Mouse (Mus musculus) thymus, adult 18-20 months (tissue): ENCODE data around the gene Lrrc74b.
"Not testable (repeated sequence)": the region's sequence is repeated elsewhere in the genome, so short reads cannot be mapped to it uniquely, and the experiment has no call there.

Experiments
- DNase-seq, 2 experiments: peaks; one replicate each; pipeline ENCODE4 v3.0.0; 2022; ENCODE audit warnings: mixed read lengths in 2 of 2

Gene Lrrc74b

DNA sequence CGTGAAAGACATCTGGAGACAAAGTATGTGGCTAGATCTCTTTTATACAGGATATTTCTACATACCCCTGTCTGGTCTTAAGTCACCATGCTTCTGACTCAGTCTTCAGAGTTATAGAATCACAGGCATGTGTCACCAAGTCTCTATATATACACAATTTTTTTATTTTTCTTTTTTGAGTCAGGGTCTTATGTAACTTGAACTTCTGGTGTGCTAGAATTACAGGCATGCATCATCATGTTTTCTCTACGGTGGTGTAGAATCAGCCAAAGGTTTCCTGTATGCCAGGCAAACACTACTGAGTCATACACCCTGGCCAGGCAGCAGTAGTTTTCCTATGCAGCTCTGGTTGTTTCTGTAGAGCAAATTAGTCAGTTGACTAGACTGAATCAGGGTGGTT, 18.4 kb downstream of the Lrrc74b start:
- DNase-seq: no peak

DNA sequence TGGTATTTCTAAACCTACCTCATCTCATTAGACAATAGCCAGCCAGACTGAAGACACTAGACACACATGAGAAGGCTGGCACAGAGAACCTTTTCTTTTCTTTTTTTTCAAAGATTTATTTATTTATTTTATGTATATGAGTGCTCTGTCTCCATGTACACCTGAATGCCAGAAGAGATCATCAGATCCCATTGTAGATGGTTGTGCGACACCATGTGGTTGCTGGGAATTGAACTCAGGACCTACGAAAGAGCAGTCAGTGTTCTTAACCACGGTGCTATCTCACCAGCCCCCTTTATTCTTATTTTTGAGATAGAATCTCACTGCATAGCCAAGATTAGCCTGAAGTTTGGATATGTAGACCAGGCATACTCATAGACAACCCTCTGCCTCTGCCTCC, 24.5 kb downstream of the Lrrc74b start:
- no peak for DNase-seq

DNA sequence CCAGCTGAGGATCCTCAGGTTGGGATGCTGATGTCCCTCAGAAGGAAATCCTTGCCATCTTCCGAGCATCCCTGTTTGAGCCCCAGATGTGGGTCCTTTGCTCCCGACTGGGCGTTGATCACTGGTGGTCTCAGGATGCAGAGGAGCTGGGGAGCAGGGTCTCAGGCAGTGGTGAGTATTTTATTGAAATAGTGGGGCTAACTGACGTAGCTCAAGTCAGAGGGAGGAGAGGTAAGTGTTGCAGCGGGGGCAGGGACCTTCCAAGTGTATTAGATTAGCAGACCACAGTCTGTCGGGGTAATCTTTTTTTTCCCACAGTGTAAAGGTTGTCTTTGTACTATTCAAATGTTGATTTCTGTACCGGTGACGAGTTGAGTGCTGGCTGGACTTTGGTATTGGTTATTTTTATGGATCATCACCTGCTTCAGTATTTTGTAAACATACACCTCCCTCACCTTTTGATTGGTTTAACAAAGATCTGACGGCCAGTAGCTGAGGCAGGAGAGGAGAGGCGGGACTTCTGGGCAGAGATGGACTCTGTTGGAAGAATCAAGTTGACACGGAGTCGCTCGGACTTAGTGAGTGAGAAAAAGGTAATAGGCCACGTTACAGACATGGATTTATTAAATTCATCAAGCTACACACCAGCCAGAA, 28.2 kb downstream of the Lrrc74b start:
- no peak for DNase-seq

DNA sequence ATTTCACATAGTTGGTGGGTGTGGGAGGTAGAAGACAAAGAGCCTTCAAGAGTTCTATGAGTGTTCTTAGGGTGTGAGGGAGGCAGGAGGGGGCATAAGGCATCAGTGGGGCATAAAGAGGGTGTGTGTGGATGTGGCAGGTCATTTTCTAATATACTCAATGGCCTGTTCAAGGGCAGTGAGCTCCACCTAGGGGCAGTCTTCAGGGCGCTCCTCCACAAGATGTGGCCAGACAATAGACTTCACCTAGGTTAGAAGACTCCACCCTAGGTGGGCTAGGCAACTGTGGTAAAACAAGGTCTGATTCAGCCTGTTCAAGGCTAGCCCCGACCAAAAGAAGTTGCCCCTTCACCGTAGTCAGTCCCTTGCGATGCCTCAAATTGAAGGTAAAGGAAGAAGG, 28.8 kb downstream of the Lrrc74b start:
- DNase-seq: no peak

DNA sequence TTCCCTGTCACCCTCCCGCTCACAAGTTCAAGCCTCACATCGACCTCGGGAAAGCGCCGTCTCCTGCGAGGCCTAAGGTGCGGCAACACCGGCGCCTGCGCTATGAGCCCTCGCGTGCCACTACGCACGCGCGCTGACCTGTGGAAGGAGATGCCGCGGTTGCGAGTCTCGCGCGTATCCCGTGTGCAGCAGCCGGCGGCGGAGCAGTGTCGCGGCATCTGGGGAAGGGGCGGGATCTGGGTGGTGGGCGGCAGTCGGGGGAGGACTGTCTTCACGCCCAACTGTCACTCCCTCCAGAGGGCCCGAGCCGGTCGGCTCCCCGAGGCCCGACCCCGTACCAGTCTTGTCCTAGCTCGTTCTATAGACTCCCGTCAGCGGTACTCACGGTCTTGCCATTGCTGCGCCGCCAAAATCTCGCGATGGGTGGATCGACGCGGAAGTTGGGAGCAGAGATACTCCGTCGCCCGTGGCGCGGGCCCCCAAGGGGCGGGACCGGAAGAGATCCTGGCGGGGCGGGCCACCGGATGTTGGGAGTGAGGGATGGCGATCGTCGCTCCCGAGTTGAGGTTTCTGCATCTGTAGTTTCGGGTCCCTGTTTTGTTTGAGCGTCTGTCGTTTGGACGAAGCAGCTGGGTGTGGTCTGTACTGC, 30.3 kb downstream of the Lrrc74b start, which contains the start of gene Thap7:
Gene Thap7, minus strand, starts transcription at position 497 of the 649 bp plus-strand sequence.
- DNase-seq: peak; percentile 94 to 96

DNA sequence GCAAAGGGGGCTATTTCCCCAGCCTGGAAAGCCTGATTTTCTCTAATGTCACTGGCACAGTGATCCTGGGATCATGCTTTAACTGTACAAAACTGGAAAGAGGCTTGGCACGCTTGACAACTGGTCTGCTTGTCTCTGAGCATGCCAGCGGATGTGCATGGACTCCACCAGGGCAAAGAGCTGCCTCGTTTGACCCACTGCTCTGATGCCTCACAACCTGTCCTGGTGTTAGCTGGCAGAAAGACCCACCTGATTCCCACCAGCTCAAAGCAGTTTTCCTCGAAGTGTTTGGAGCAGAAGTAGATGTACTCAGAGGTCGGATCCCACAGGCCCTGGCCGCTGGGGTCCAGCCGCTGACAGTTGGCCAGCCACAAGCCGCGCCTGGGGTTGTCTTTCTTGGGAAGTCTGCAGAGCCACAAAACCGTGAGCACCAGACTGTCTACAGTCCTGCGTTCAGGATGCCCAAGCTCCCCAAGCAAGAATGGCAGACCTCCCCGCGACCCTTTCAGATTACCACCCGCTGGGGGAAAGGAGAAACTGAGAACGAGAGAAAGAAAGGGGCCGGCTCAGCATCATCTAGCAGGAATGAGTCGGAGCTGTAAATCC, 31.0 kb downstream of the Lrrc74b start:
- peak; percentile 20 to 29 for DNase-seq

DNA sequence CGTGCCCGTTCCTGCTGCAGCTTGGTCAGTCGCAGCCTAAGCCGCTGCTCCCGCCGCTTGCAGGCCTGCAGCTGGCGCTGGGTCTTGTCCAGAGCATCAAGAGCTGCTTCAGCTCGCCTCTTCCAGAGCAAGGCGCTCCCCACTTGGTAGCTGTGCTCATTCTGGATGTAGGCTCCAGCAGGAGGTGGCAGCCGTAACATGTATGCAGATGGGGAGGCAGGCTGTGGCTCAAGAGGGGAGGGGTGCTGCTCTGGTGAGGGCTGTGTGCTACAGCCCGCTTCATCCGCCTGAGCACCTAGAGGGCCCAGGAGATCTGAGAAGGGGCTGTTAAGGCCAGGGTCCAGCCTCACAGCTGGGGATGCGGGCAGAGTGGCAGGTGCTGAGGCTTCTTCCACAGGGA, 32.8 kb downstream of the Lrrc74b start:
- no peak for DNase-seq

DNA sequence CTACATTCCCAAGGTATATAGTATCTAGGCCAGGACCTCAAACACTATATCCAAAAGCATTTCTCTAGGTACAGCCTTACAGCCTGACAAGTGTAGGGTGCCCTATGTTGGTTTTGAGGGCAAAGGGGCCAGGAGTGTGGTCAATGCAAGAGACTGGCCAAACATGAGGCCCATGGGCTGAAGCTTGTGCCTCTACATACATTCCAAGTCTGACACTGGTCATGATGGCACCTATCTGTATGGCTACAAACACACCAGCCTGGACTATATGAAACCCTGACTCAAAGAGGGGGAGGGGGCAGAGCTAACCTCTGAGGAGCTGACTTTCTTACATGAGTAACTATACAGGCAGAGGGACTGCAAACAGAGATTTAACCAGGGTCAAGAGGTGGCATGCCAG, 33.4 kb downstream of the Lrrc74b start:
- no peak for DNase-seq

DNA sequence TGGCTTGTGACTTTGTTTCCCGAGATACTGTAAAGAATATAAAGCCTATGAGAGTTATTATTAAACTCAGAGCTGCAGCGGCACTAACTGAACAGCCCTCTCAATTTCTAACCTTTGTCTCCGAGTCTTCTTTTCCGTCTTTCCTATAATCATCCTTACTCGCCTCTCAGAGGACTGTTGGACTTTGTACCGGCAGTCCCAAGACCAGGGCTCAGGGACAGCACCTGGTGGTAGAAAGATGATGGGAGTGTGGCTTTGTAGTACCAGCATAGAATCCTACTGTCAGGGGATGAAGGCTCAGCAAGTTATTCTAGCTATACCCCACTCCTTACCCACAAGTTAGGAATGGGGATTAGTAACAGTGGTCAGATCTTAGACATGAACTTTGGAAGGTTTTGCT, 34.8 kb downstream of the Lrrc74b start:
- DNase-seq: no peak

DNA sequence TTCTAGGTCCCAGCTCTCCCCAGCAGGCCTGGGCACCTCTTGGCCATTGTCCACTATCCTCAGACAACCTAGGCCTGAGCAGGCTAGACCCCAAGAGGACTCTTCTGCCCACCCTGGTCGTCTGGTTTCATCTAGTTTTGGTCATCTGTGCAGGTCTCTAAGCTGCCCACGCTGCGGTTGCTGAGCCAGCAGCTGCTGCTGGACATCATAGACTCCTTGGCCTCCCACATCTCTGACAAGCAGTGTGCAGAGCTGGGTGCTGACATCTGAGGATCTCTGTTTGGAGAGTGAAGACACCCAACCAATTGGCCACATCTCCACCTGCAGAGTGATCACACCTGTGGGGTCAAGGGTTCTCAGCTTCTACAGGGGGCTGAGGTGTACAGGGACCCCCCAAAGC, 35.5 kb downstream of the Lrrc74b start:
- no peak for DNase-seq

DNA sequence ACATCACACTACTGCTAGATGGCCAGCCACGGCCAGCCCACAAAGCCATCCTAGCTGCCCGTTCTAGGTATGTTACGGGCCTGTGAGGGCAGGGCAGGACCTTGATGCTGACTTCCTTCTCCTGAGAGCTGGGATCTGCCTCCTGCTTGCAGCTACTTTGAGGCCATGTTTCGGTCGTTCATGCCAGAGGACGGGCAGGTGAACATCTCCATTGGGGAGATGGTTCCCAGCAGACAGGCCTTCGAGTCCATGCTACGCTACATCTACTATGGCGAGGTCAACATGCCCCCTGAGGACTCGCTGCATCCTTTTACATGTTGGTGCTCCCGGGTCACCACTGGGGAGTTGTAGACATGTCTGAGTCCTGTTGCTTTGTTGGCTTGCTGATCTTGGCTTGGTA, 36.9 kb downstream of the Lrrc74b start:
- no peak for DNase-seq

DNA sequence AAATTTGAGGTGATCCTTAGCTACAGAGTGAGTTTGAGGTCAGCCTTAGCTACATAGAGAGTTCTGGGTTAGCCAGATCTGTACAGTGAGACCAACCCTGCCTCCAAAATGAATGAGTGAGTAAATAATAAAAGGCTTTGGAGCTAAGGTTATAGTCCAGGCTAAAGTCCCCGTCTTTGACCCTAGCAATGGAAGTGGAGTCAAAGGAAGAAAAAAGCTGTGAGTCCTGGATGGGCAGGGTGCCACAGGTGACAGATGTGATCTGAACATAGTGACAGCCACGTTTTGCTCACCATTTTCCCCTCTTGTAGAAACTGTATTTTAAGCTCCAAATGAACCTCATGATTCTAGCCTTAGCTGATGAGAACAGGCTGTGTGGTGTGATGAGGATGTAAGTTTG, 42.1 kb downstream of the Lrrc74b start:
- DNase-seq: no peak

DNA sequence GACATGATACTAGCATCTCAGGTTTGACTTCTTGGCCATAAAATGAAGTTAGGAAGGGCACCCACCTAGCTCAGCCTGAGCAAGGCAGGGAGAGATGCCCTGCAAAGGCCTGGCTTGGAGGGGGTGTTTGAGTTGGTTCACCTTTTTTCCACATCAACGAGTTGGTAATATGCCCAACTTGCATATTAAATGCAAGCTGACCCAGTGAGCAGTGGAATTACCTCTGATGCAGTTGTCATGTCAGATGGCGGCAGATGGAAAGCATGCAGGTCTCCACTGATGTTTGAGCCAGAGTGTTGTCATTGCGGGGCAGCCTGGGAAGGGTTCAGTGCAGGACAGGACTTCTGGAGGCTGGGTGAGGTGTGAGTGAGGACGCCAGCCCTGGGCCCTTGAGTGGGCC, 49.6 kb downstream of the Lrrc74b start:
- no peak for DNase-seq

DNA sequence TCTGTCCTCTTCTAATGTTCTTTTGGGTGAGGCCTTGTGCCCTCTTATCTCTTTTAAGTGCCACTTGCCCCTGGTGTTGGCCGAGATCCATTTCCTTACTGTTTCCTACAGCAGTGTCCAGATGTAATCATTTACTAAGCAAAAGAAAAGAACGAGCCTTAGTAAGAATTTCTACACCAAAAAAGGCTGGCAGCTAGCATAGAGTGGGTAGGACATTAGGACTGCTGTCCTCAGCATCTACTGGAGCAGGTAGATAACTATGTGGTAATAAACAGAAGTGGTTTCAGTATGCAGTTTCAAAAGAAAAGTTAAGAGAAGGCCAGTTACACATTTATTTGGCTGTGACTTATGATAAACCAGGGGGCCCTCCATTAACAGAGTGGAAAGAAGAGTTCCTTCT, 50.4 kb downstream of the Lrrc74b start:
- no peak for DNase-seq

DNA sequence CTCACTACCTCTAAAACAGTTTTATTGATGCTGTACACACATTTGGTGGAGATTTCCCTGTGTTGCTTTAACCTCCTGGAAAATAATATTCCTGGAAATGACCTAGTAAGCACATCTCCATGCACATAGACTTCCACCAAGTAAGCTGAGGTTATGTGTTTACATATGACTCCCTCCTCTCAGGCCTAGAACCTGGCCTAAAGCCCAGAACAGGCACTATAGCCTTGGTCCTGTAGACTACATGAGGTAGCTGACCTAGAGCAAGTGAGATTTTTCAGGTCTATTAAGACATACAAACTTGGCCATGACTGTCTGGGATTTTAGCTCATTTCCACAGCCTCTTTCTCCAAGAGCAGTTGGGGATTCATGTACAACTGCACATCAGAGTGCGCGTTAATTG, 50.9 kb downstream of the Lrrc74b start:
- no peak for DNase-seq

DNA sequence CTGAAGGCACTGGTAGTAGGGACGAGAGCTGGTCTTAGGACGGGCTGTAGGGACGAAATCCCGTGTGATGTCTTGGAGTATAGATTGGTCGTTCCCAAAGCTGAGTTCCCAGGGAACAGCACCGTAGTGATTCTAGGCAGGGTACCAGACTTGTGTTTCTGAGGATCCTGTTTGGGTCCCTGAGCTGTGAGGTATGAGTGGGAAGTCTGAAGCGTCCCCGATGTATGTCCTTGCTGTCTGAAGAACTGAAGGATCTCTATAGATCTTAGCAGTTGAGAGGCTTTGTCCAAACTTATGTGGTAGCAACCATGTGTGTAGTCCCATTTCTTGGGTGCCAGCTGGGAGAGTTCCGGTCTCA, 51.8 kb downstream of the Lrrc74b start:
- no peak for DNase-seq

DNA sequence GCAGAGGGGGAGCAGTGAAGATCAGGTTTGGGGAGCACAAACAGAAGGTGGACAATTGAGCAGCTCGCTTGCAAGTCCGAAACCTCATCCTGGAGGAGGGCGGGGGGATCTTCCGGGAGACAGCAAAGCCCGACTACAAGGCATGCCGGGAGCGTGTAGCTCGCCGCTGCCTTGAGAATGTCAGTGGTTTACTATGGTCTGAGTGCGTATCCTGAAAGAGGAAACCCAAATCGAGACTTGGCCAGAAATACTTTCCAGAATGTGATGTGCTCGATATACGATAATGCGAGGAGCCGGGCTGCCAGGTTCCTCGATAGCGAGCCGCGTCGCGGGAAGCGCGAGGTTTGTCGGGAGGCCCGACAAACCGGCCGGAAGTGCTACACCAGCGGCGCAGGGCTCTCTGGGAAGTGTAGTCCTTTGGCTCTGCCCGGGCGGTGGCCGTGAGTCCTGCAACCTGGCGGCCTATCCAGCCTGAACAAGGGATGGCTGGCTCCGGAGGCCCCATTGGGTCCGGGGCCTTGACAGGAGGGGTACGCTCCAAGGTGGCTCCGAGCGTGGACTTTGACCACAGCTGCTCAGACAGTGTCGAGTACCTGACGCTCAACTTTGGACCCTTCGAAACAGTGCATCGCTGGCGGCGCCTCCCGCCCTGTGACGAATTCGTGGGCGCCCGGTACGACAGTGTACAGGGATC, 52.4 kb downstream of the Lrrc74b start, which contains the start of gene Lztr1:
Gene Lztr1, plus strand, starts transcription at position 143 of the 694 bp plus-strand sequence.
- DNase-seq: peak; percentile 74 to 78

DNA sequence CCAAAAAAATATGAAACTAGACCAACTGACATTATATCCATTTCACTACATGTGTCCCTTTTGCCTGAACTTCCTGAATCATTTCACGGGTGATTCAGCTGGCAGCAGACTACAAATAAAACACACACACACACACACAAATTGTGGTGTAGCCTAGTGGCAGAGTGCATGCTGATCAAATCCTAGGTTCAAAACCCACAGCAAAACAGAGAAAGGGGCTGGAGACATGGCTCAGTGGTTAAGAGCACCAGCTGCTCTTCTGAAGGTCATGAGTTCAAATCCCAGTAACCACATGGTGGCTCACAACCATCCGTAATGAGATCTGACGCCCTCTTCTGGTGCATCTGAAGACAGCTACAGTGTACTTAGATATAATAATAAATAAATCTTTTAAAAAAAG, 53.0 kb downstream of the Lrrc74b start:
- not testable (repeated sequence) for DNase-seq

DNA sequence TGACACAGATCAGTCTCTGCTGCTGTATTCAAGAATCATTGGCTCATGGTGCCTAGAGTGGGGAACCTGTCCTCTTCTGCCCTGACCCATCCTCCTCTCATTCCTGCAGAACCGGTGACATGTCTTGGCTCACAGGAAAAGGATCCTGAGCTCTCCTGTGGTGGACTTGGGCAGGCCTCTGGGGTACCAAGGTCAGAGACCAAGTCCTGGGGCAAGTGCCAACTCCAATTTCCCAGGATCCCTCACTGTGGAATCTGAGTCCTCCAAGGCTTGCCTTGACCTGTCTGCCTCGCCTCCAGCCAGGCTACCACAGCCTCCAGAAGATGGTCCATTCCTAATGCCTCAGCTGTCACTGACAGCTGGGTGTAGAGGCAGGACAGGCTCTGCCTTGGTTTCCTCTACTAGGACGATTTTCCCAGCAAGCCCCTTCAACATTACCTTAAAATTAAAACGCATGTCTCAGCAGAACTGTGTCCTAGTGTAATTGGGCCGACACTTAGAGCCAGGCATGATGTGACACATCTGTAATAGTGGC, 54.0 kb downstream of the Lrrc74b start:
- no peak for DNase-seq

DNA sequence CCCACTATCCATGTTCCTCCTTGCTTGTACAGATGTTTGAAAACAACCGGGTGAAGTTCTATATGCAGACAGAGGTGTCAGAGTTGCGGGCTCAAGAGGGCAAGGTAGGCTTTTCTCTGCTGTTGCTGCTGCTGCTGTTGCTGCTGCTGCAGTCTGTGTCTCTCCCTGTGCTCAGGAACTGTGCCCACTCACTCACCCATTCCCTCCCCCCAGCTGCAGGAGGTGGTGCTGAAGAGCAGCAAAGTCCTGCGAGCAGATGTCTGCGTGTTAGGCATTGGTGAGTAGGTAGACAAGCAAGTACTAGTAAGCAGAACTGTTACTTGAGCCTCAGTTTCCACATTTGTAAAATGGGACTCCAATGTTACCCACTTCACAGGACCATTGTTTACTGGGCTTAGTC, 58.4 kb downstream of the Lrrc74b start:
- no peak for DNase-seq

DNA sequence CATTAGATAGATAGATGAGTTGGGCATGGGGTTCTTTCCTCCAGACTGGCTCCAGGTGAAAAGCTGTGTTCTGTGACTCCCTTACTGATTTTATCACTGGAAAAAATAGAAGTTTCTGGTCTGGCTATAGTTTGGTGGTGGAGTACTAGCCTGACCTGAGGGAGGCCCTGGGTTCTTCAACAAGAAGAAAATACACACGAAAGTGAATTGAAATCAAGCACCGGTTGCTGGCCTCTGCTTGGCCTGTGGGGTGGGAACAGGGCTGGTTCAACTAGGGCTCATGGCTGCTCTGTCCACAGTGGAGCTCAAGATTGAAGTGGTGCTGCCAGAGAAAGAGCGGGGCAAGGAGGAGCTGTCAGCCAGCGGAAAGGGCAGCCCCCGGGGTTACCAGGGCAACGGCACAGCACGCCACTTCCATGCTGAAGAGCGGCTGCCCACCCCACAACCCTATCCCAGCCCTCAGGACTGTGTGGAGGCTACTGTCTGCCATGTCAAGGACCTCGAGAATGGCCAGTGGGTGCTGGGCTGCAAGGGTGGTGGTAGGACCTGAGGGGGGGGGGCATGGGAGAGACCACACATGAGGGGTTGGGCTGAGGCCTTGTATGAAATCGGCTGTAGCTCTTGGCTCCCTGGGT, 61.7 kb downstream of the Lrrc74b start:
- no peak for DNase-seq

DNA sequence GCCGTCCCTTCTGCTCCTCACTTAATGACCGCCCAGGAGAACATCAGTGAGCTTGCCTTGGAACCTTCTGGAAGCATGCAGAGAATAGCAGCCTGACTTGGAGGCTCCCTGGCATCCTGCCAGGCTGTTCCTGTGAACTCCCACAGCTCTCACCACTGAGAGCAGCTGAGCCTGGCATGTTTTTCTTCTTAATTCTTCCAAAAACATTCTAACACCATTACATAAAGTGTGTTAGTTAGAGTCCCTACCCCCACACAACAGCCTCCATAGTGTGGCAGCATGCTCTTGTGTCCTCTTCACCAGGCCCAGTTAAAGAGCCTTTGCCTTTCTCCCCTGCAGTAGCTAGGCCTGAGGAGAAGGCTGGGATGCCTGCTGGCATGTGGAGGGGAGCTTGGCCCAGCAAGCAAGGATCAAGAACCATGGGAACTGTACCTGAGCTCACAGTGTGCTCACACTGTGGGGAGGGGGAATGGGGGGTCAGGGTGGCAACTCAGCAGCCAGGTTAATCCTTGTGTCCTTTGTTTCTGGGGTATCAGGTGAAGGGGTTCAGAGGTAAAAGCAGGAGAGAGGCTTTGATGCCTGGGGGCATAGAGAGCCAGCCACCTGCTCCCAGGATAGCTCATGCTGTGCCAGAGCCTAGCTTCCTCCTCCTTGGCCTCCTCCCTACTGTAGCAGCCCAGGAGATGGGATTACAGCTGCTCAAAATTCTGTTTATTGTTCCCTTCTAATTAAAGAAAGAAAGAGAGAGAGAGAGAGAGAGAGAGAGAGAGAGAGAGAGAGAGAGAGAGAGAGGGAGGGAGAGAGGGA, 64.3 kb downstream of the Lrrc74b start:
- DNase-seq: no peak
